Mouse (Mus musculus) E14TG2a.4 (cell line): ENCODE measurements around the gene Tshz3.

Experiments used
- CTCF ChIP-seq: conservative IDR thresholded peaks from 2 replicates; pipeline ENCODE4 v1.5.1; 2014; ENCODE audit warnings: low read length
- POU5F1 ChIP-seq: IDR thresholded peaks from 2 replicates; pipeline ENCODE4 v1.6.1; 2014; ENCODE audit warnings: low read length, borderline replicate concordance

DNA sequence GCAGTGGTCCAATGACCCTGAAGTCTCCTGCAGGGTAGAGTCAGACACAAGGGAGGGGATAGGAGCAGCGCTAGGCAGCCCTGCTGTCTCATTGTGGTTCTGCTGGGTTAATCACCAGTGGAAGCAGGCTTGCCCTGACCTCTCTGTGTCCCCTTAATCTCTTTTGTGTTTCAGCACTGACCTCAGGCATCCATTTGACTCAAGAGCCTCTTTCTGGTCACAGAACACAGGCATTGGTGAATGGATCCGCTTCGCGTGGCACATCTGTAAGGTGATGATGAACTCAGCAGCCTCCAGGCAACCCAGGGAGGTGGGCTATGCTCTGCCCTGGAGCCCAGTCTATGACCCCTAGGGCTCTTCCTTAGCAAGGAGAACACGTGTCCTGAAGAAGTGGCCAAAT, 39.6 kb upstream of the Tshz3 start:
- no peak for TF ChIP-seq CTCF
- TF ChIP-seq POU5F1, result no peak
